Mouse (Mus musculus): Measurements from ENCODE around the gene Slc25a13. TPM values are rescaled to one million over a fixed set of nuclear protein-coding genes. Genes with fewer than 3 reads are reported as not detected.

The Slc25a13 gene
- polyA plus RNA-seq, 1 experiment from 2014 or later = 32.9 TPM

DNA sequence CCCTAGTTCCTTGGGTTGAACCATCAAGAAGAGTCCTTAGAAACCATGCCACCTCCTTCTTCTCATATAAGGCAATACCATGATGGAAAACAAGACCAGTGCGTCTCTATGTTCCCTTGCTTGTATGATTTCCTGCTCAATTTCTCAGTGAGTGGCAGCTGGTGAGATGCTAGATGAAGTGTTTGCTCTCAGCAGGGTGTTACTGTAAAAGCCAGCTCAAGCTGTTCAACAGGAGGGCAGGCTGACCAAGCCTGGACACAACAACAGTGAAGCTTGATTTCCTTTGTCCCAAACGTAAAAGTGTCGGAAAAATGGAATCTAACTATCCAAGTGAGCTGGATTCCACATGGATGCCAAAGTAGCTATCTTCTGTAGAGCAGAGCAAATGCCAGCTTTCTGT is 91.4 kb downstream of the Slc25a13 start:
- H3K27ac ChIP-seq (ENCODE audit: low read depth, low read length) = no peak overlapping the region
- no peak overlapping the region for H3K4me2 ChIP-seq (ENCODE audit: low read depth)
- 78% methylated on average over 3 of the region's 3 CpGs for WGBS
- H3K27me3 ChIP-seq (ENCODE audit: control insufficient read depth, insufficient read depth, low read length) = no peaks in the 10 kb centered on the region
- DNase-seq (ENCODE audit: low spot score) = no peak
- H3K36me3 ChIP-seq (ENCODE audit: control insufficient read depth, insufficient read depth, low read length) = no peaks in the 10 kb centered on the region; the same call in 1 of the 2 replicates
- no peaks in the 10 kb centered on the region for H3K9me3 ChIP-seq (ENCODE audit: control insufficient read depth, low read length)
- no peak for ATAC-seq (ENCODE audit: insufficient read depth, low FRiP score, low TSS enrichment)
- H3K4me1 ChIP-seq (ENCODE audit: control insufficient read depth, insufficient read depth, low read length) = no peaks in the 10 kb centered on the region
- H3K4me3 ChIP-seq (ENCODE audit: low read depth, low read length) = no peak overlapping the region
- no peak overlapping the region for H3K9ac ChIP-seq (ENCODE audit: low read length)

DNA sequence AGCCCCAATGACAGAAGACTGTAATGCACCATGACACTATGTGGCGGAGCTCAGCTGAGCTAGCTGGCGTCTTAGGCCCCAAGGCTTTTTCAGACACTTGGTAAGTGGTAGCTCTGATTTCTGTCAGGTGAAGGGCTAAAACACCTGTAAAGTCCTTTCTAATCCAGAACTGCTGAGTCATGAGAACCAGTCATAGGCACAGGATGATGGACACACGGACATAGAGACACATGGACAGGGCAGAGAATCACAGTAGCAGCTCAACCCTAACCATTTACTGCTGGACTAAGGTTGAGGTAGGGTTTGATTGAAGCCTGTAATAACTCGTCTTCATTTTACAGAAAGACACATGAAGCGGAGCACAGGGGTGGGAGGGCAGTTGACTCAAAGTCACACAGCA is 95.1 kb downstream of the Slc25a13 start:
- DNase-seq (ENCODE audit: low spot score) (no peak), ATAC-seq (ENCODE audit: insufficient read depth, low FRiP score, low TSS enrichment) (no peak)
- H3K9ac ChIP-seq (ENCODE audit: low read length) = no peak overlapping the region
- H3K9me3 ChIP-seq (ENCODE audit: control insufficient read depth, low read length) = no peaks in the 10 kb centered on the region
- 92% methylated on average over 5 of the region's 5 CpGs for WGBS
- no peak overlapping the region for H3K27ac ChIP-seq (ENCODE audit: low read depth, low read length)
- H3K27me3 ChIP-seq (ENCODE audit: control insufficient read depth, insufficient read depth, low read length) = no peaks in the 10 kb centered on the region
- H3K4me2 ChIP-seq (ENCODE audit: low read depth) = no peak overlapping the region
- H3K4me1 ChIP-seq (ENCODE audit: control insufficient read depth, insufficient read depth, low read length) = no peaks in the 10 kb centered on the region
- no peak overlapping the region for H3K4me3 ChIP-seq (ENCODE audit: low read depth, low read length)
- no peaks in the 10 kb centered on the region; the same call in 1 of the 2 replicates for H3K36me3 ChIP-seq (ENCODE audit: control insufficient read depth, insufficient read depth, low read length)

DNA sequence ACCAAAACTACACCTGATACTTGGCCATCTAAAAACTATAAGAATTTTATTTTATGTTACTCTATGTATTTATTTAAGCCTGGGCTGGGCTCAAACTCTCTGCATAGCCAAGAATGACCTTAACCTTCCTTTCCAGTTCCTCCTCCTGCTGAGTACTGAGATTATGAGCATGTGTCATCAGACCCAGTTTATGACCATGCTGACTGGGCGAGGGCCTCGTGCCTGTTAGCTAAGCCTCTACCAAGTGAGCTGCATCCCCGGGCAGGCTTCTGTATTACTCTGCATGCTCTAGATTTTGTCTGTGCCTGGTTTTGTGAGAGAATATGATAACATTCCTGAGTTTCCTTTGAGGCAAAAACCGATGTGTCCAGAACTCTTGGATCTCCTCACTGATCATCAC is 96.1 kb downstream of the Slc25a13 start:
- H3K27me3 ChIP-seq (ENCODE audit: control insufficient read depth, insufficient read depth, low read length) = no peaks in the 10 kb centered on the region
- no peak overlapping the region for H3K9ac ChIP-seq (ENCODE audit: low read length)
- H3K36me3 ChIP-seq (ENCODE audit: control insufficient read depth, insufficient read depth, low read length) = no peaks in the 10 kb centered on the region; the same call in 1 of the 2 replicates
- 82% methylated on average over 4 of the region's 4 CpGs for WGBS
- no peak overlapping the region for H3K4me2 ChIP-seq (ENCODE audit: low read depth)
- no peaks in the 10 kb centered on the region for H3K4me1 ChIP-seq (ENCODE audit: control insufficient read depth, insufficient read depth, low read length)
- no peaks in the 10 kb centered on the region for H3K9me3 ChIP-seq (ENCODE audit: control insufficient read depth, low read length)
- no peak for DNase-seq (ENCODE audit: low spot score)
- H3K27ac ChIP-seq (ENCODE audit: low read depth, low read length) = no peak overlapping the region
- H3K4me3 ChIP-seq (ENCODE audit: low read depth, low read length) = no peak overlapping the region
- ATAC-seq (ENCODE audit: insufficient read depth, low FRiP score, low TSS enrichment) = no peak

DNA sequence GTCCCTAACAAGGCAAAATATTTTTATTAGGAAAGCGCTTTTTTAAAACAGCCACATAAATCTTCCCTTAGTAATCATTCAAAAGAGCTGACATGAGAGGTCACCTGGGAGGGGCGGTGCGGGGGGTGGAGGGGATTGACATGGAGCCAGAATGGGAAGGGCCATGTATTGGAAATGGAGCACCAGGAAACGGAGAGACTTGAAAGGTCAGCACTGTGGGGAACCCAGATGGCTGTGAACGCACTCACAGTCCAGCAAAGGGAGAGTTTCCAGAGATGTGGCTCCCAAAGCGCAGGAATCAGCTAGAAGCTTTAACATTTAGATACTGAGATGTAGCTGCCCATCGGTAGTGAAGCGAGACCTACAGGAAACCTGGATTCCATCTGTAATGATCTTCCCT is 101.2 kb downstream of the Slc25a13 start:
- 69% methylated on average over 8 of the region's 8 CpGs for WGBS
- DNase-seq (ENCODE audit: low spot score) = no peak

DNA sequence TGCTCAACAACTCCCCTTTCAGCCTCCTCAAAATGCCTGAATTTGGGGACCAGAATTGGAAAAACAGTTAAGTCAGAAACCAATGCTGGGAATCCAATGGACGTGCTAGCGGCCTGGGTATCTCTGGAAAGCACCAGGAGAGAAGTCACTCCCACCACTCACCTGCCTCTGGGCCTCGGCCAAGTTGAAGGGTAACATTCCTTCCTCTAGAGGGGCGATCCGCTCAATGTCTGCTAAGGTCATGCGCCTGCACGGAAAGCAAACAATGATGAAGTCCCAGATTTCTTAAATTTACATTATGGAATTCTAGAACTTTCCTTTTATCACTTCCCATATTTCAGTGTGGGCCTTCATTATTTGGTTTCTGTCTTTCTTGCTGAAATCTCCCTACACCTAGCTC is 103.2 kb downstream of the Slc25a13 start:
- no peak overlapping the region for H3K4me3 ChIP-seq (ENCODE audit: low read depth, low read length)
- H3K9me3 ChIP-seq (ENCODE audit: control insufficient read depth, low read length) = no peaks in the 10 kb centered on the region
- no peak for DNase-seq (ENCODE audit: low spot score)
- H3K4me2 ChIP-seq (ENCODE audit: low read depth) = no peak overlapping the region
- 92% methylated on average over 7 of the region's 7 CpGs for WGBS
- no peak overlapping the region for H3K27ac ChIP-seq (ENCODE audit: low read depth, low read length)
- H3K4me1 ChIP-seq (ENCODE audit: control insufficient read depth, insufficient read depth, low read length) = no peaks in the 10 kb centered on the region
- no peaks in the 10 kb centered on the region for H3K36me3 ChIP-seq (ENCODE audit: control insufficient read depth, insufficient read depth, low read length)
- H3K9ac ChIP-seq (ENCODE audit: low read length) = no peak overlapping the region
- ATAC-seq (ENCODE audit: insufficient read depth, low FRiP score, low TSS enrichment) = no peak
- no peaks in the 10 kb centered on the region for H3K27me3 ChIP-seq (ENCODE audit: control insufficient read depth, insufficient read depth, low read length)

More for the DNA sequence above, 101.2 kb downstream of the Slc25a13 start:
- H3K9ac ChIP-seq (ENCODE audit: low read length) = no peak overlapping the region
- no peaks in the 10 kb centered on the region for H3K36me3 ChIP-seq (ENCODE audit: control insufficient read depth, insufficient read depth, low read length)
- no peaks in the 10 kb centered on the region for H3K9me3 ChIP-seq (ENCODE audit: control insufficient read depth, low read length)
- no peaks in the 10 kb centered on the region for H3K27me3 ChIP-seq (ENCODE audit: control insufficient read depth, insufficient read depth, low read length)
- no peaks in the 10 kb centered on the region for H3K4me1 ChIP-seq (ENCODE audit: control insufficient read depth, insufficient read depth, low read length)
- H3K27ac ChIP-seq (ENCODE audit: low read depth, low read length) = no peak overlapping the region
- ATAC-seq (ENCODE audit: insufficient read depth, low FRiP score, low TSS enrichment) = no peak
- no peak overlapping the region for H3K4me2 ChIP-seq (ENCODE audit: low read depth)
- H3K4me3 ChIP-seq (ENCODE audit: low read depth, low read length) = no peak overlapping the region

DNA sequence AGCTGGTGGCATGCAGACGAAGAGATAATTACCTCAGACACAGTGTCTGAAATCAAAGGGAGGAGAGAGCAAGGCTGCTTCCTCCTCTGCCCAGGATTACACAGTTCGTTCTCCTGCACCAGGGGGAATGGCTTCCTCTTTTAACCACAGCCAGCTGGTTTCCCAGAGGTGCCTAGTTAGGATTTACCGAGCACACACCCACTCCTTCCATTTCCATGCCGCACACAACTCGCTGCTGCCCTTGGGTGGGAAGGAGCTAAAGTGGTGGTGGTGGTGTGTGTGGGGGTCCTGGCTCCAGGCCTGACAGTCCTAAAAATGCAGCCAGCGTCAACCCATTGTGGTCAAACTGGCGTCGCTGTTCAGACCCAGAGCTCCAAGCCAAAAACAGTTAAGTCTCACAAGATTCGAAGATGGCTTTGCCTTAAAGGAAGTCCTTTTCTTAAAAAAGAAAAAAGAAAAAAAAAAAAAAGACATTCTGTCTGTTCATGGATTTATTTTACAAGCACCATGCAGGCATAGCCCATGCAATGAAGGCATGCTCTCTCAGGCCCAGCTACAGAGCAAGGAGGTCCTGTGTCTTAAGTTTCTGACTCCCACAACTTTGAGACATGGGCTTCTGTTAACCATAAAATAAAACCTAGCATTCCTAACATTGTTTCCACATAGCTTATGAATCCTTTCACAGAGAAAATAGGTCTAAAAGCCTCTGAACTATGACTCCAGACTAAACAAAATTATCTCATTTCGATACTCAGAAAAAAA is 104.0 kb downstream of the Slc25a13 start:
- no peak for DNase-seq (ENCODE audit: low spot score)
- no peak for ATAC-seq (ENCODE audit: insufficient read depth, low FRiP score, low TSS enrichment)
- Histone ChIP-seq H3K36me3 (ENCODE audit: control insufficient read depth, insufficient read depth, low read length) (no peaks in the 10 kb centered on the region), H3K9me3 (ENCODE audit: control insufficient read depth, low read length) (no peaks in the 10 kb centered on the region), H3K27me3 (ENCODE audit: control insufficient read depth, insufficient read depth, low read length) (no peaks in the 10 kb centered on the region), H3K4me3 (ENCODE audit: low read depth, low read length) (no peak overlapping the region), H3K9ac (ENCODE audit: low read length) (no peak overlapping the region), H3K27ac (ENCODE audit: low read depth, low read length) (no peak overlapping the region), H3K4me1 (ENCODE audit: control insufficient read depth, insufficient read depth, low read length) (no peaks in the 10 kb centered on the region), H3K4me2 (ENCODE audit: low read depth) (no peak overlapping the region)
- 77% methylated on average over 10 of the region's 10 CpGs for WGBS

DNA sequence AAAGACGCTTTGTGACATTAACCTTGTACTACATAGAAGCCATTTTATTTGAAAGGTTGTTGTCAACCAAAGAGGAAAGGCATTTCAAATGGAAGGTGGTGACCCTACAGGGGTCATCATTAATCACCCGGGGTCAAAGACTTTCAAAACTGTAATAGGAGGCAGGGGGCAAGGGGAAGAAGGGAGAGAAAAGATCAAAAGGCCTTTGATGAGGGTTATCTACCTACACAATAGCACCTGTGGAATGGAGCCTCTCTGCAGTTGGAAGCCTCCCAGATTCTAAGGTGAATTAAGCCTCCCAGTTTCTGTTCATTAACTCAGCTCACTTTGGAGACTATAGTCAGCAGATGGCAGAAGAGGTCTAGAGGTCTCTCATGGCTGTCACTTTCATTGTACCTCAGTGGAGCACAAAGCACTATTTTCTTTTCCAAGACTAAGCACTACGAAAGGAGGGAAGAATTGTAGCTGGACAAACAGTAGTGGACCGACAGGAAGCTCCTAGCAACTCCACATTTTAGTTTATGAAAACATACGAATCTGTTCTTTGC is 109.5 kb downstream of the Slc25a13 start:
- Histone ChIP-seq H3K4me2 (ENCODE audit: low read depth) (no peak overlapping the region), H3K4me3 (ENCODE audit: low read depth, low read length) (no peak overlapping the region), H3K9ac (ENCODE audit: low read length) (no peak overlapping the region), H3K4me1 (ENCODE audit: control insufficient read depth, insufficient read depth, low read length) (0 out of 2 replicates have a peak, but pooled peaks cover 2% of the 10 kb centered on the region), H3K27me3 (ENCODE audit: control insufficient read depth, insufficient read depth, low read length) (no peaks in the 10 kb centered on the region), H3K36me3 (ENCODE audit: control insufficient read depth, insufficient read depth, low read length) (no peaks in the 10 kb centered on the region), H3K9me3 (ENCODE audit: control insufficient read depth, low read length) (no peaks in the 10 kb centered on the region), H3K27ac (ENCODE audit: low read depth, low read length) (no peak overlapping the region)
- ATAC-seq (ENCODE audit: insufficient read depth, low FRiP score, low TSS enrichment) = no peak
- 26% methylated on average over 5 of the region's 5 CpGs for WGBS
- no peak for DNase-seq (ENCODE audit: low spot score)

DNA sequence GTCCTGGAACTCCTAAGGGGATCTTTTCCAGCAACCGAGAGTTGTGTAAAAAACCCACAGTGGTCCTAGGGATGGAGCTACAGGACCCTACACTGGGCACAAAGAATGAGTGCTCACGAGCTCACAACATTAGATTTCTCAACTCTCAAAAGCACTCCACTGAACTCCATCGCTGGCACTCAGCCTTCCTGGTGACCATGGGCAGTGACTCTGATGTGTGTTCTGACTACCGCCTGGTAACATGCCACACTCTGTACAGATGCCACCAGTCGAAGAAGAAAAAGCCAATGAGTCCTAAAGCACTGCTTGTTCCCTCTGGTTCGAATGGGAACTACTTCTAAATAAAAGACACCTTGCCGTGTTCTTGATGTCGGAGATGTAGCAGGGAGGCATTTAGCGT is 111.4 kb downstream of the Slc25a13 start:
- no peak overlapping the region for H3K4me3 ChIP-seq (ENCODE audit: low read depth, low read length)
- no peak overlapping the region for H3K27ac ChIP-seq (ENCODE audit: low read depth, low read length)
- H3K9ac ChIP-seq (ENCODE audit: low read length) = no peak overlapping the region
- H3K27me3 ChIP-seq (ENCODE audit: control insufficient read depth, insufficient read depth, low read length) = no peaks in the 10 kb centered on the region
- H3K36me3 ChIP-seq (ENCODE audit: control insufficient read depth, insufficient read depth, low read length) = no peaks in the 10 kb centered on the region
- ATAC-seq (ENCODE audit: insufficient read depth, low FRiP score, low TSS enrichment) (no peak), DNase-seq (ENCODE audit: low spot score) (no peak)
- H3K9me3 ChIP-seq (ENCODE audit: control insufficient read depth, low read length) = no peaks in the 10 kb centered on the region
- 83% methylated on average over 9 of the region's 9 CpGs for WGBS
- H3K4me1 ChIP-seq (ENCODE audit: control insufficient read depth, insufficient read depth, low read length) = 0 out of 2 replicates have a peak, but pooled peaks cover 2% of the 10 kb centered on the region
- H3K4me2 ChIP-seq (ENCODE audit: low read depth) = no peak overlapping the region

DNA sequence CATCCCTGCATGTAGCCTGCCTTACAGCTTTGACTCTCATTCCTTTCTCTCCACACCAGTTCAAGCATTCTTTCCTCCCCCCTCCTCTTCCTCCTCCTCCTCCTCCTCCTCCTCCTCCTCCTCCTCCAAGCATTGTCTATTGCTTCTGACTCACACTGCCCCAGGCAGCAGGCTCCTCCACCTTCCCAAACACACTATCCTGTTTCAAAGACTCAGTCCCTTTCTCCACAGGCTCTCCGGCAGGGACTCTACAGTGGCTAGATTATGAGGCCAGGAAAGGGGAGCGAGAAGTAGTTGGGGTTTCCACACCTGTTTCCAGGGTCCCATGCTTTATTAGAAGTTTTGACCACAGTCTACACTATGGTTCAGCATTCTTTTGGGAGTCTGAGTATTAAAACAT is 113.5 kb downstream of the Slc25a13 start:
- no peaks in the 10 kb centered on the region for H3K9me3 ChIP-seq (ENCODE audit: control insufficient read depth, low read length)

More for the DNA sequence above, 113.5 kb downstream of the Slc25a13 start:
- Histone ChIP-seq H3K27ac (ENCODE audit: low read depth, low read length) (no peak overlapping the region), H3K4me3 (ENCODE audit: low read depth, low read length) (no peak overlapping the region), H3K4me2 (ENCODE audit: low read depth) (no peak overlapping the region), H3K27me3 (ENCODE audit: control insufficient read depth, insufficient read depth, low read length) (no peaks in the 10 kb centered on the region), H3K9ac (ENCODE audit: low read length) (no peak overlapping the region), H3K4me1 (ENCODE audit: control insufficient read depth, insufficient read depth, low read length) (0 out of 2 replicates have a peak, but pooled peaks cover 2% of the 10 kb centered on the region), H3K36me3 (ENCODE audit: control insufficient read depth, insufficient read depth, low read length) (no peaks in the 10 kb centered on the region)
- DNase-seq (ENCODE audit: low spot score) = no peak
- ATAC-seq (ENCODE audit: insufficient read depth, low FRiP score, low TSS enrichment) = no peak
- 42% methylated on average over 2 of the region's 2 CpGs for WGBS

All from neural tube, embryonic 11.5 days (tissue).